Mouse (Mus musculus) ES-Bruce4 (cell line): ENCODE results near the gene Git1. TPM values are rescaled to one million over a fixed set of nuclear protein-coding genes. Genes with fewer than 3 reads are reported as not detected.

Experiments used
- H3K27ac ChIP-seq: 2 replicates; pipeline ENCODE4 v1.5.1; 2012; ENCODE audit warnings: low read length, inconsistent platforms; ENCODE audit not compliant: insufficient read depth
- H3K27me3 ChIP-seq: 2 replicates; pipeline ENCODE4 v1.6.1; 2012; ENCODE audit warnings: mild to moderate bottlenecking, low read length, inconsistent platforms; ENCODE audit not compliant: control insufficient read depth, poor library complexity, insufficient read depth, severe bottlenecking
- H3K36me3 ChIP-seq: 2 replicates; pipeline ENCODE4 v1.6.1; 2012; ENCODE audit warnings: inconsistent platforms, mild to moderate bottlenecking, low read length, moderate library complexity; ENCODE audit not compliant: control insufficient read depth, poor library complexity, insufficient read depth, severe bottlenecking
- H3K4me1 ChIP-seq: one replicate; pipeline ENCODE4 v1.8.1; 2011; ENCODE audit warnings: low read length; ENCODE audit not compliant: control insufficient read depth, insufficient read depth
- H3K4me3 ChIP-seq: 2 replicates; pipeline ENCODE4 v1.5.1; 2011; ENCODE audit warnings: low read depth, mild to moderate bottlenecking, low read length
- H3K9ac ChIP-seq: 2 replicates; pipeline ENCODE4 v1.6.1; 2012; ENCODE audit warnings: low read depth, mild to moderate bottlenecking, inconsistent platforms; ENCODE audit not compliant: poor library complexity, severe bottlenecking
- H3K9me3 ChIP-seq: replicated peaks from 2 replicates; pipeline ENCODE4 v1.6.1; 2012; ENCODE audit warnings: mild to moderate bottlenecking, low read length, inconsistent platforms; ENCODE audit not compliant: control insufficient read depth, poor library complexity, insufficient read depth, severe bottlenecking
- CTCF ChIP-seq: IDR thresholded peaks from one replicate; pipeline ENCODE4 v1.8.1; 2011; ENCODE audit warnings: low read depth, low read length
- EP300 ChIP-seq: IDR thresholded peaks from 2 replicates; pipeline ENCODE4 v1.6.1; 2011; ENCODE audit warnings: low read depth, low read length; ENCODE audit not compliant: insufficient read depth
- POLR2A ChIP-seq: IDR thresholded peaks from one replicate; pipeline ENCODE4 v1.8.1; 2011; ENCODE audit warnings: low read length; ENCODE audit not compliant: insufficient read depth
- polyA plus RNA-seq: library from polyadenylated mRNA; stranded (reverse); fragments of >200 nt; gene quantifications from 2 replicates; pipeline ENCODE4 v1.2.4, GENCODE M21; 2011; ENCODE audit warnings: low read depth; ENCODE audit not compliant: missing spikeins, insufficient read depth, insufficient read length

Git1 gene
- polyA plus RNA-seq, 1 experiment, result 56.5 TPM

DNA sequence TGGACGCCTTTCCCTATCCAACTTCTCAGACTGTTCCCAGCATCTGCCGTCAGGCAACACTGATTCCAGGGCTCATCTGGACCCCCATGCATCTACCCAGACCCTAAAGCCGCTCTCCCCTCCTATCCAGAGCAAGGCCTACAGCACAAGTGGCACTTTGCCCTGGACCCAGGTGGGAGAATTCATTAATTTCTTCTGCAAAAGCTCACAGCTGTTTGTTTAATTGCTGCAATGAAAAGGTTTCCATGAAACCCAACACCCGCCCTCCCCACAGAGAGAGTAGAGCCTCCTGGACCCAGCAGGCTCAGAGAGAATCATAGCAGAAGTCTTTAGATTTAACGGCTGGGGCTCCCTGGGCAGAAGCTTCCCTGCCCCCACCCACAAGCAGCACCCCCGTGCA lies 8.1 kb upstream of the Git1 start:
- Histone ChIP-seq H3K9me3 (no peaks in the 10 kb centered on the region), H3K27ac (no peak overlapping the region), H3K27me3 (peaks cover 5% of the 10 kb centered on the region), H3K36me3 (no peaks in the 10 kb centered on the region), H3K9ac (no peak overlapping the region), H3K4me3 (no peak overlapping the region), H3K4me1 (no peaks in the 10 kb centered on the region)
- TF ChIP-seq EP300 (no peak), CTCF (no peak), POLR2A (no peak)

DNA sequence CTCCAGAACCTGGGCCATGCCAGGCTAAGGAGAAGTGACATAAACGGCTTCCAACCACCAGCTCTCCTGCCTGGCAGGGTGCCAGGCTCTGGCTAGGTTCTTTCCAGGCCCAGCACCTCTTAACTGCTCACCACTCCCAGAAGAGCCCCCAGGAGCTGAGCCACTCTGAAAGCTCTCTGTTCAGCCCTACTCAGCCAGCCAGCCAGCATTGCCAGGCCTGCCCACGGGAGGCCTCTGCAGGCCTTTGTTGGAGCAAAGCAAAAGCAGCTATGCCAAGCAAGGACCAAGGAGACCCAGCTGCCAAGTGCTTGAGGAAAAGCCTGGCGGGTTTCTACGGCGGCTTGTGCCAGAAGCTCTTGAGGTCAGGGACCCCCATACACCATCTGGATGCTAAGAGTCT lies 6.6 kb upstream of the Git1 start:
- Histone ChIP-seq H3K4me1 (no peaks in the 10 kb centered on the region), H3K36me3 (no peaks in the 10 kb centered on the region), H3K27me3 (peaks cover 5% of the 10 kb centered on the region), H3K4me3 (no peak overlapping the region), H3K9ac (no peak overlapping the region), H3K27ac (no peak overlapping the region), H3K9me3 (no peaks in the 10 kb centered on the region)
- no peak for TF ChIP-seq CTCF
- TF ChIP-seq EP300, result no peak
- TF ChIP-seq POLR2A, result no peak

DNA sequence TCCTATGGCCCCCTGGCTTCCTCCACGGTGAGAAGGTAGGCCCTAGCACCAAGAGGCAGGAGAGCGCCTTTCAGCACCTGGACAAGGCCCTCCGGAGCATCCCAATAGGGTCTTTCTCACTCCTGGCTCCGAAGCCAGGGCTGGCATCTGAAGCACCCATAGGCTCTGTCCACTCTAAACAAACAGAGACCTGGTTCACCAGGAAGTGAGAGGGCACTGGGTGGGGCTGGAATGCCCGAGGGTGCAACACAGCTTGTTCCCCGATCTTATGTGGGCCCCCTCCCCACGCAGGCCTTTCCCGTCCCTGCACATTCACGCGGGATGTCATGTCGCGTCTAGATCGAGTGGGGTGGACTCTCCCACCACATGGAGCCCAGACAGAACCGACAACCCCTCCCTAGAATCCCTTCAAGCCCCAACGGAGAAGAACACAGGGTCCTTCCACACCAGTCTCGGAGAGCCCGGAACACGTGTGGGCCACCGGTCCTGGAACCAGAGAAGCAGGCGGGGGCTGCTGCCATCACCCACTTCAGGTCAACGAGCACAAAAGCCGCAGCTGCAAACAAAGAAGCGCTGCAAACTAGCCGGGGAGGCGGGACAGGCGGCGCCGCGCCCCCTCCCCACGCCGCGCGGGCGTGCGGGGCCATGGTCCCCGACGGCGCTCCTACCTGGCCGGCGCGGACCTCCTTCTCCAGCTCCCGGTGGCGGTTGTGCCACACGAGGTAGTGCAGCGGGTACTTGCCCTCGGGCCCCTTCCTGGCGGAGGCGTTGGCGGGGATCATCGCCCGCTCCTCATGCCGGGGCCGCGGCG lies 4.4 kb upstream of the Git1 start:
- Histone ChIP-seq H3K27me3 (peaks cover 5% of the 10 kb centered on the region), H3K36me3 (no peaks in the 10 kb centered on the region), H3K9me3 (no peaks in the 10 kb centered on the region), H3K4me1 (no peaks in the 10 kb centered on the region), H3K27ac (no peak overlapping the region), H3K9ac (peak overlapping the region; percentile 89), H3K4me3 (peak overlapping the region; percentile 64)
- TF ChIP-seq POLR2A (no peak), CTCF (no peak), EP300 (no peak)

DNA sequence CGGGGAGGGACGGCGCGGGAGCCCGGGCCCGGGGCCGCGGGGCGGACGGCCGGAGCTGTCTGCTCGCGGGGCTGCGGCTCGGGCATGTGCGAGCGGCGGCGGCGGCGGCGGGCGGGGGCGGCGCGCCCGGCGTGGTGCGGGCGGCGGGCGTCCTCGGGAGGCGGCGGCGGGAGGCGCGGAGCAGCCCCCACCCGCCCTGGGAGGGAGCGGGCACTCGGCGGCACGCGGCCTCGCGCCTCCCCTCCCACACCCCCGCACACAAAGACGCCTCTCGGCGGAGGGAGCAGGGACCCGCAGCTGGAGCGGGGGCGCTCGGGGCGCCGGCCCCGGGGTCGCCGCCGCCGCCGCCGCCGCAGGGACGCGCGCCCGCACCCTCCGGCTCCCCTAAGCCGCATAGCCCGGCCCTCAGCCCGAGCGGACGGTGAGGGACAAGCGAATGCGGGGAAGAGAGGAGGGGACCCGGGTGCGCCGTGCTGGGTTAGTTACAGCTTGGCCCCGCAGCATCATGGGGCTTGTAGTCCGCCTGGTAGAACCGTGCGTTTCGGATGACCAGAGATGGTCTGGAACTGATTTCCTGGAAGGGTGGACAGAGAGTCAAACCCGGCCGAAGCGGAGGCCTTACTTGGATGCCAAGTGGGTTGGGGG lies 3.6 kb upstream of the Git1 start, which contains the start of gene Ankrd13b:
Gene Ankrd13b, minus strand, starts transcription at position 88 of the 645 bp plus-strand sequence.
- Histone ChIP-seq H3K27me3 (peaks cover 5% of the 10 kb centered on the region), H3K9me3 (no peaks in the 10 kb centered on the region), H3K27ac (no peak within 1 kb of the TSS), H3K9ac (peak within 1 kb of the TSS; percentile 89), H3K4me1 (no peaks in the 10 kb centered on the region), H3K36me3 (no peaks in the 10 kb centered on the region), H3K4me3 (peak within 1 kb of the TSS; percentile 64)
- no peak for TF ChIP-seq CTCF
- no peak for TF ChIP-seq EP300
- TF ChIP-seq POLR2A, result no peak

DNA sequence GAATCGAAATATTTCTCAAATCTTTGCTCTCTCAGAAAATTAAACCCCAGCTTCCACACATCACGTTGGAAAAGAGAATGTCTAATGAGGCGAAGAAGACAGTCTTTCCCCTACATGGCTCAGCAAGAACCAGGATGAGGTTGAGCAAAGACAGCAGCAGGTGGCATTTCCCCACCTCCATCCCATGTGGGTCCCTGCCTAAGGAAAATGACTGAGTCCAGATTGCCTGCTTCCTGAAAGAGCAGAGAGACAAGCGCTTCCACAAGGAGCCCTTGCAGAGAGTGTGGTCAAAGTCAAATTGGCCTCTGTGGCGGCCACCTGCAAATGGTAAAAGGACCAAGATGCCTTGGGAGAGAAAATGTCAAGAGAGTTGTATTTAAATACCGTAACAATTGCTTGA lies 2.9 kb upstream of the Git1 start:
- no peak overlapping the region for H3K9ac ChIP-seq
- peaks cover 5% of the 10 kb centered on the region for H3K27me3 ChIP-seq
- H3K27ac ChIP-seq, result no peak overlapping the region
- H3K4me1 ChIP-seq, result peaks cover 5% of the 10 kb centered on the region
- H3K9me3 ChIP-seq, result no peaks in the 10 kb centered on the region
- TF ChIP-seq CTCF, result no peak
- TF ChIP-seq POLR2A, result no peak
- TF ChIP-seq EP300, result no peak
- H3K4me3 ChIP-seq, result no peak overlapping the region
- no peaks in the 10 kb centered on the region for H3K36me3 ChIP-seq

DNA sequence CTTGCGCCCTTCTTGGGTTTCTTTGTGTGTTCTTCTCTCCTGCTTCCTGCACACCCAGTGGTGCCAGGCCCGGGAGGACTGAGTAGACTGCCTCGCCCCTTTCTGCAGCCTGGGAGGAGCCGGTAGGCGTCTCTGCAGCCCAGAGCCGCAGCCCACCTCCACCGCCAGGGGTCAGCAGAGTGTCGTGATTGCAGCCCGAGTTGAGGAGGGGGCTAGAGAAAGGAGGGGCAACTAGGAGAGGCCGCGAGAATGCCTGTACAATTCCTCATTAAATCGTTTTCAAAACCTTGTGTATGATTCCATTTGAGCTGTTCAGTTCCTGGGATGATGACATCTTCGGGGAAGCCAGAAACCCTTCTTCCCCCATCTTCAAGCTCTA lies 2.2 kb upstream of the Git1 start:
- no peaks in the 10 kb centered on the region for H3K36me3 ChIP-seq
- H3K9ac ChIP-seq, result peak overlapping the region; percentile 94
- TF ChIP-seq CTCF (peak; percentile 95), POLR2A (no peak), EP300 (0 out of 2 replicates have a peak, but pooled peaks have one; percentile 27)
- peak overlapping the region; percentile 48 for H3K4me3 ChIP-seq
- H3K9me3 ChIP-seq, result no peaks in the 10 kb centered on the region
- H3K27me3 ChIP-seq, result peaks cover 5% of the 10 kb centered on the region
- peaks cover 8% of the 10 kb centered on the region for H3K4me1 ChIP-seq
- H3K27ac ChIP-seq, result no peak overlapping the region
